Mouse (Mus musculus): ENCODE measurements around the gene Svs6.
A peak's percentile ranks its signal among the peaks of the same experiment; 100 is the strongest.
"Not testable (repeated sequence)": the region's sequence is repeated elsewhere in the genome, so short reads cannot be mapped to it uniquely, and the experiment has no call there.

Svs6 gene

GRCm38 (mm10) chr2:164316451-164316850 lies at the start of gene Svs6:
Svs6 (plus strand) TSS chr2:164316751.
- DNase-seq (ENCODE audit: low read depth, low spot score): not testable (repeated sequence)

- DNase-seq (ENCODE audit: low read depth, low spot score): no peak
Observed at GRCm38 (mm10) chr2:164278359-164278758, 38.2 kb upstream of the Svs6 start, which contains the start of gene Svs4. Svs4 (minus strand) TSS chr2:164278459.

- not testable (repeated sequence) for DNase-seq (ENCODE audit: low read depth, low spot score)
Observed at GRCm38 (mm10) chr2:164288968-164289367, 27.6 kb upstream of the Svs6 start, which contains the start of gene Svs3a. Svs3a (plus strand) TSS chr2:164289268.

GRCm38 (mm10) chr2:164312599-164312998 lies 4.0 kb upstream of the Svs6 start:
- DNase-seq (ENCODE audit: low read depth, low spot score): no peak

- DNase-seq (ENCODE audit: low read depth, low spot score): not testable (repeated sequence)
Observed at GRCm38 (mm10) chr2:164315460-164315859, 1.1 kb upstream of the Svs6 start.

- DNase-seq (ENCODE audit: low read depth, low spot score): no peak
Observed at GRCm38 (mm10) chr2:164320983-164321382, 4.4 kb downstream of the Svs6 start.

GRCm38 (mm10) chr2:164332440-164332839 lies 15.9 kb downstream of the Svs6 start, which contains the start of gene Svs5:
Svs5 (plus strand) TSS chr2:164332740.
- DNase-seq (ENCODE audit: low read depth, low spot score): not testable (repeated sequence)

- peak; percentile 8 for DNase-seq (ENCODE audit: low read depth, low spot score)
Observed at GRCm38 (mm10) chr2:164343732-164344131, 27.2 kb downstream of the Svs6 start.

- DNase-seq (ENCODE audit: low read depth, low spot score): not testable (repeated sequence)
Observed at GRCm38 (mm10) chr2:164347697-164348096, 31.1 kb downstream of the Svs6 start.

GRCm38 (mm10) chr2:164348980-164349379 lies 32.4 kb downstream of the Svs6 start:
- DNase-seq (ENCODE audit: low read depth, low spot score): peak; percentile 27

- no peak for DNase-seq (ENCODE audit: low read depth, low spot score)
Observed at GRCm38 (mm10) chr2:164352697-164353096, 36.1 kb downstream of the Svs6 start.

- DNase-seq (ENCODE audit: low read depth, low spot score): no peak
Observed at GRCm38 (mm10) chr2:164353356-164353755, 36.8 kb downstream of the Svs6 start.

- DNase-seq (ENCODE audit: low read depth, low spot score): peak; percentile 11
Observed at GRCm38 (mm10) chr2:164356177-164356967, 39.8 kb downstream of the Svs6 start.

GRCm38 (mm10) chr2:164358373-164358772 lies 41.8 kb downstream of the Svs6 start:
- DNase-seq (ENCODE audit: low read depth, low spot score): no peak

- no peak for DNase-seq (ENCODE audit: low read depth, low spot score)
Observed at GRCm38 (mm10) chr2:164359031-164359430, 42.5 kb downstream of the Svs6 start.

- DNase-seq (ENCODE audit: low read depth, low spot score): no peak
Observed at GRCm38 (mm10) chr2:164359668-164360067, 43.1 kb downstream of the Svs6 start.

GRCm38 (mm10) chr2:164360974-164361657 lies 44.6 kb downstream of the Svs6 start:
- DNase-seq (ENCODE audit: low read depth, low spot score): no peak

GRCm38 (mm10) chr2:164366947-164367346 lies 50.4 kb downstream of the Svs6 start:
- no peak for DNase-seq (ENCODE audit: low read depth, low spot score)
